Mouse (Mus musculus): ENCODE measurements at regions not wholly inside any gene's neighbourhood (a gene's known extent, or its start where the extent isn't known, plus 50 kb on each side); places are given as distances from the start of the nearest gene placed in this dataset.

- no peak for DNase-seq (ENCODE audit: extremely low spot score in 1 of 2, low spot score in 1 of 2)
Measured at GRCm38 (mm10) chr7:88185120-88185796, 92.6 kb upstream of the Ctsc start.

GRCm38 (mm10) chr7:88187555-88187954 is 90.3 kb upstream of the Ctsc start:
- no peak for DNase-seq (ENCODE audit: extremely low spot score in 1 of 2, low spot score in 1 of 2)

GRCm38 (mm10) chr7:88192771-88193170 is 85.1 kb upstream of the Ctsc start:
- DNase-seq (ENCODE audit: extremely low spot score in 1 of 2, low spot score in 1 of 2) = no peak

GRCm38 (mm10) chr7:88199043-88199442 is 78.8 kb upstream of the Ctsc start:
- no peak for DNase-seq (ENCODE audit: extremely low spot score in 1 of 2, low spot score in 1 of 2)

- peak; percentile 21 to 57 for DNase-seq (ENCODE audit: extremely low spot score in 1 of 2, low spot score in 1 of 2)
Measured at GRCm38 (mm10) chr7:88199929-88200538, 77.9 kb upstream of the Ctsc start.

- DNase-seq (ENCODE audit: extremely low spot score in 1 of 2, low spot score in 1 of 2) = no peak
Measured at GRCm38 (mm10) chr7:88201658-88202364, 76.1 kb upstream of the Ctsc start.

GRCm38 (mm10) chr7:88206223-88206827 is 71.6 kb upstream of the Ctsc start:
- no peak for DNase-seq (ENCODE audit: extremely low spot score in 1 of 2, low spot score in 1 of 2)

- DNase-seq (ENCODE audit: extremely low spot score in 1 of 2, low spot score in 1 of 2) = peak in 1 of 2 experiments; percentile 42
Measured at GRCm38 (mm10) chr7:88206914-88207710, 70.8 kb upstream of the Ctsc start.

- DNase-seq (ENCODE audit: extremely low spot score in 1 of 2, low spot score in 1 of 2) = peak; percentile 21 to 42
Measured at GRCm38 (mm10) chr7:88214713-88215198, 63.1 kb upstream of the Ctsc start.

GRCm38 (mm10) chr7:88215425-88215824 is 62.5 kb upstream of the Ctsc start:
- no peak for DNase-seq (ENCODE audit: extremely low spot score in 1 of 2, low spot score in 1 of 2)

- DNase-seq (ENCODE audit: extremely low spot score in 1 of 2, low spot score in 1 of 2) = no peak
Measured at GRCm38 (mm10) chr7:88222141-88222540, 55.7 kb upstream of the Ctsc start.

- DNase-seq (ENCODE audit: extremely low spot score in 1 of 2, low spot score in 1 of 2) = no peak
Measured at GRCm38 (mm10) chr7:88225800-88226199, 52.1 kb upstream of the Ctsc start.

Measured in frontal cortex, adult 2 months (tissue).